Mouse (Mus musculus): ENCODE data around the gene Cdk1.

The Cdk1 gene

GRCm38 (mm10) chr10:69309109-69309508 lies 43.6 kb downstream of the Cdk1 start:
- no peak for DNase-seq (ENCODE audit: low spot score in 2 of 2)

- DNase-seq (ENCODE audit: low spot score in 2 of 2): peak in 1 of 2 experiments; percentile 12
These were observed 45.7 kb downstream of the Cdk1 start for GRCm38 (mm10) chr10:69307067-69307466.

- peak in 1 of 2 experiments; percentile 47 for DNase-seq (ENCODE audit: low spot score in 2 of 2)
These were observed 46.5 kb downstream of the Cdk1 start for GRCm38 (mm10) chr10:69306205-69306604.

- no peak for DNase-seq (ENCODE audit: low spot score in 2 of 2)
These were observed 47.1 kb downstream of the Cdk1 start for GRCm38 (mm10) chr10:69305600-69305999.

- DNase-seq (ENCODE audit: low spot score in 2 of 2): no peak
These were observed 47.9 kb downstream of the Cdk1 start for GRCm38 (mm10) chr10:69304819-69305218.

- no peak for DNase-seq (ENCODE audit: low spot score in 2 of 2)
These were observed 50.1 kb downstream of the Cdk1 start for GRCm38 (mm10) chr10:69302667-69303066.

- DNase-seq (ENCODE audit: low spot score in 2 of 2): no peak
These were observed 52.8 kb downstream of the Cdk1 start for GRCm38 (mm10) chr10:69299985-69300384.

GRCm38 (mm10) chr10:69295919-69296318 lies 56.8 kb downstream of the Cdk1 start:
- no peak for DNase-seq (ENCODE audit: low spot score in 2 of 2)

- DNase-seq (ENCODE audit: low spot score in 2 of 2): no peak
These were observed 62.0 kb downstream of the Cdk1 start for GRCm38 (mm10) chr10:69290736-69291135.

GRCm38 (mm10) chr10:69288720-69289119 lies 64.0 kb downstream of the Cdk1 start:
- no peak for DNase-seq (ENCODE audit: low spot score in 2 of 2)

GRCm38 (mm10) chr10:69288086-69288485 lies 64.7 kb downstream of the Cdk1 start:
- no peak for DNase-seq (ENCODE audit: low spot score in 2 of 2)

GRCm38 (mm10) chr10:69286939-69287338 lies 65.8 kb downstream of the Cdk1 start:
- no peak for DNase-seq (ENCODE audit: low spot score in 2 of 2)
